Mouse (Mus musculus) neutrophil, adult 65 days (primary cell): ENCODE measurements around the gene Tmem208. TPM values are rescaled to one million over a fixed set of nuclear protein-coding genes. Genes with fewer than 3 reads are reported as not detected.

Experiments used
- total RNA-seq: library from RNA; stranded (reverse); gene quantifications from 2 replicates; pipeline ENCODE4 v1.2.4, GENCODE M21; 2023

The Tmem208 gene
- total RNA-seq = 22.7 and 23.8 TPM in 2 replicates

DNA sequence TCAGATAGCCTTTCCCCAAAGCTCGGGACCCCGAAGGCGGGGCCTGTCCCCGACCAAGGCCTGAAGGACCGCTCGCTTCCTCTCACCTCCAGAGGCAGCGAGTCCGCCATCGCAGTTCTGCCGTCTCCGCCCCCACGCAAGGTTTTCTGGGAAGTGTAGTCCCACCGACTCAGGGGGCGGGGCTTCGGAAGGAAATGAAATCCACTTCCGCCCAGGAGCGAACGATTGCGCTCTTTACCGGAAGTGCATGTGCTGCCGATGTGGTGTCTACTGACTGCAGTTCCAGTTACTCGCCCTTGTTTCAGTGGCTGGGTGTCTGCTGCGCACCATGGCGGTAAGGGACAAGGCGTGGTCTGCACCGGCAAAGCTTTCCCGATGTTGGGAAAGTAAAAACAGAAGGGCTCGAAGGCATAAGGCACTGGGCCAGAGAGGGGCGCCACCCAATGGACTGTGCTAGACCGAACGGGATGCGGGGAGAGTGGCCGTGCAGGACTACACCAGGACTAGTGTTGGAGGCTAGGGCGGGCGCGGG lies at the start of gene Tmem208, which contains the start of gene Lrrc29:
Gene Tmem208, plus strand, starts transcription at position 214 of the 532 bp plus-strand sequence.
Gene Lrrc29, minus strand, starts transcription at position 138 of the 532 bp plus-strand sequence.

DNA sequence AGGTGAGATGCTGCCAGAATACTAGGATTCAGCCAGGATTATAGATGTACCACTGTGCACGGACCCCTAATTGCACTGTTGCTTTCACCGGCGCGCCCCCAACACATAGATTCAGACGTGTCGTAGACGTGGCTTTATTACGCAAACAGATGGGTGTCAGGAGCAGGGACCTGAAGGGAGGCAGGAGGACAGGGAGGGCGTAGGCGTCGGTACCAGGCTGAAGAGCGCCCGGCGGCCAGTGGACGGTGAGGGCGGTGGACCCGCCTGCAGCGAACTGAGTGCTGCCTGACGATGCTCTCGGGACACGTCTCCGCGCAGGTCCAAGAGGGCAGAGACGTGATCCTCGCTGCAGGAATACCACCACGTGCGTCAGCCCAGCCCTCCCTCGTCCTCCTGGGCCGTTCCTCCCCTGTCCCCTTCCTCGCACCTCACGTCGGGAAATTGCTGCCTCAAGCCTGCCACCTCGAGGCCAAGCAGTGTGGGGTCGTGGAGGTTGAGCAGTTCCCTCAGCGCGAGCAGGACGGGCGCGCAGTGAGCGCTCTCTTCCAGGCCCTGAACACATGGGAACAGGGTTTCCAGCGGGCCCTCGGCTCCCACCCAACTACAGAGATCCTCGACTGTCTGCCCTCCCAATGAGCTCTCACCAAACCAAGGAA lies 36.2 kb upstream of the Tmem208 start, which contains the start of gene 4931428F04Rik:
Gene 4931428F04Rik, minus strand, starts transcription at position 60 of the 656 bp plus-strand sequence.

DNA sequence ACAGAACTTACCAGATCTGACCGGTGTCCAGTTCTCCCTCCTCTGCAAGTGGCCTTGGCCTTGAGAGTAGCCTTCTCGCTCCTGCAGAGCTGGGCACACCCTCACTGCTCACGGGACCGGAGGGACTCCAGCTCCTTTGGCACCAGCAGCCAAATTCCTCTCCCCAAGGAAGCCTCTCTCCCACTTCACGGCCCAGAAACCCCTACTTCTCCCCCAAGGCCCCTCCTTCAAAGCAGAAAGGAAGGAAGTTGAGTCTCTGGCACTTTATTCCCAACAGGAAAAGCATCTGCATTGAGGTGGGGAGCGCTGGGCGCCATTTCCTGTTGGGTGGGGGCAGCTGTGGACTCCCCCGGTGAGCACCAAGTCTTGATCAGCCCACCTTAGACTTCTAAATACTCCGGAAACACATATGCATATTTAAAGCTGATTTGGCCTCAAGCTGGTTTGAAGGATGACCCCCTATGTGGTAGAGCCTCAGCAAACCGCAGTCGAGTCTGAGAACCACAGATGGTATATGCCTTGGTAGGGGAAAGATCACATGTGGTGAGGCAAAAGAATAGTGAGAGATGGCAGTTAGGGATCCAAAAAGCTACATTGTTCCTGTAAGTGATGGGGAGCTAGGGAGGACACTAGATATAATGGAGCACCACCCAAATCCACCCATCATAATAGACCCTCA lies 30.1 kb upstream of the Tmem208 start, which contains the start of gene Exoc3l:
Gene Exoc3l, minus strand, starts transcription at position 207 of the 679 bp plus-strand sequence.

DNA sequence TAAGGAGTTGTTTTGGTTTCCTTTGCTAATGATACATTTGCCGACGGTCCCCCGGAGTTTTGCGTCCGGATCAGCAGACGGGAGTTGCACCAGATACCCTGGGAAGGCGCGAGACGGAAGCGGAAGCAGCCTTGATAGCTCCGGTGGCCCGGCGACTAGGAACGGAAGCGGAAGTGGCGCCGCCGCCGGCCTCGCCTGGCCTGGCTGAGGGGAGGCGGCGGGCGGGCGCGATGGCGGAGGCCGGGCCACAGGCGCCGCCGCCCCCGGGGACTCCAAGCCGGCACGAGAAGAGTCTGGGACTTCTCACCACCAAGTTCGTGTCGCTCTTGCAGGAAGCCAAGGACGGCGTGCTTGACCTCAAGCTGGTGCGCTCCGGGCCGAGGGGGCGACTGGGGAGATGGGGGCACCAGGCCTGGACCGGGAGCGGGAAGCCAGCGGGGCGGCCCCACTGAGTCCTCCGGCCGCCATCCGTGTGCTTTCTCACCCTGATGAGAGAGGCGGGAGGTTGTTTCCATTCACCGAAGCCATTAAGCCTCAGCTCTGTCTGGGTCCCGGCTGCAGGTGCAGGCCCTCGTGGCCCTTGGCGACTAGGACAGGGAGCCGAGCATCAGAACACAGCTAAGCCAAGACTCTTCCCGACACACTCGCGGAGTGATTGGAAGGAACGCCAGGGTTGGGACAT lies 28.5 kb upstream of the Tmem208 start, which contains the start of gene E2f4:
Gene E2f4, plus strand, starts transcription at position 153 of the 682 bp plus-strand sequence.

DNA sequence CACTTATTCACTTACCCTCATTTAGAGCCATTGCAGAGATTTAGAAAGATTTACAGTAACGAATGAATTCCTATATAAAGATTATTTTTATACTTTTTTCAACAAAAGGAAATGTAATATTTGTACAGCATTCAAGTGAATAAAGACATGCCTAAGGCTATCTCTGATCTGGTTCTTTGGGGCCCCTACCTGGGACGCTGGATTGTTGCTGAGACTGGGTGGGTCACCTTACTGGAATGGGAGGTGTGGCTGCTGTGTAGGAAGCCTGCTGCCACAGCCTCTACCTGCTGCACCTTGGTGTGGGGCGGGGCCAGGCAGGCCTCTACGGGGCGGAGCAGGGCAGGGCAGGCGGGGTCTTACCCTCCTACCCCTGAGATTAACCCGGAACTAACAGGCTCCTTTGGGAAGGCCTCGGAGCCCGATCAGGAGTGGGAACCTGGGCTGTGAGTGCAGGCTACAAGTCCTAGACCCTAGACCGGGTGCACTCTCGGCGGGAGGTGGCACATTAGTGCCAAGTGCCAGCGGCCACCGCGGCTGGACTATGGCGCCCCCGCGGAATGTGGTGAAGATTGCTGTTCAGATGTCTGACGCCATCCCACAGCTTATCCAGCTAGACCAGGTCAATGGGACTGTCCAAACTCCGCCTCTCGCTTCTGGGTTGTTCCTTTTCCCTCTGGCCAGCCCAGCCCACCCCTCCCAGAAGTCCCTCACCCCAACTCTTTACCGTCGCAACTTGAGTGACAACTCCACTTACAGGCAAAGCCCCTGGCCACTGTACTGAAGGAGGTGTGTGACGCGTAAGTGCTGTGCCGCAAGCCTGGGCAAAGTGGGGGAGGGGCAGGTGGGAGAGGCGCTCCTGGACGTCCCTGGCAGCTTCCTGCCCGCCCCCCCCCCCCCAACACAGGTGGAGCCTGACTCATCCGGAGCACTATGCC lies 20.7 kb upstream of the Tmem208 start, which contains the start of gene Elmo3:
Gene Elmo3, plus strand, starts transcription at position 391 of the 935 bp plus-strand sequence.

DNA sequence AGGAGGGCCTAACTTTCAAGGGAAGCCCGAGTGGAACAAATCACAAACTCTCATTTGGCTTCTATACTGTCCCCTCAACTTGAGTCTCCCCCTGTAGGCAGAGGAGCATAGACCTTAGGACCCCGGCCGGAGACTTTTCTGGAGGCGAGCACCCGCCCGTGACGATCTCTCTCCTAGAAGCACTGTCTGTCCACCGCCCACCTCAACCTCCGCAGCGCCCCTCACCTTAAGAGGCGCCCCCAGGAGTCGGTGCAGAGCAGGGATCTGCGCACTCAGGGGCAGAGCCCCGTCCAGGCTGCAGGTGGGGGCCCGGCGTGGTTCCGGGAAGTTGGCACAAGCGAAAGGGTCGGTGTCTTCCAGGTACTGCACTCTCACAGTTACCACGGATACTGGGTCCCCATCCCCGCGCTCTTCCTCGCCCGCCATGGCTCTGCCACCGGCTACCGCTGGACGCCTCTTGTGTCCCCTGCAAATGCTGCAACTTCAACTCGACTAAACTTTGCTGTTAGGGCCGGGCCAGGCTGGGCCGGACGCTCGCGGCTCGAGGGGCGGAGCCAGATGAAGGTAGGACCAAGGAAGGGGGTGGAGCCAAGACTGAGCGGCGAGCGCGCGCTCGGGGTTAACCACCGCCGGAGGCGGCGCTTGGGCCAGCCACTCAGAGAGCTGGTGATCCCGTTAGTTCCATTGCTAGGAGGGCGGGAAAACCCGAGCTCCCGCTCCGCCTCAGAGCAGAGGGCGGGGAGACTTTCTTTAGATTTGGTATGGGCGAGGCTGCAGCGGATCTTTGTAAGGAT lies 21.5 kb downstream of the Tmem208 start, which contains the start of gene Fhod1:
Gene Fhod1, minus strand, starts transcription at position 526 of the 794 bp plus-strand sequence.

DNA sequence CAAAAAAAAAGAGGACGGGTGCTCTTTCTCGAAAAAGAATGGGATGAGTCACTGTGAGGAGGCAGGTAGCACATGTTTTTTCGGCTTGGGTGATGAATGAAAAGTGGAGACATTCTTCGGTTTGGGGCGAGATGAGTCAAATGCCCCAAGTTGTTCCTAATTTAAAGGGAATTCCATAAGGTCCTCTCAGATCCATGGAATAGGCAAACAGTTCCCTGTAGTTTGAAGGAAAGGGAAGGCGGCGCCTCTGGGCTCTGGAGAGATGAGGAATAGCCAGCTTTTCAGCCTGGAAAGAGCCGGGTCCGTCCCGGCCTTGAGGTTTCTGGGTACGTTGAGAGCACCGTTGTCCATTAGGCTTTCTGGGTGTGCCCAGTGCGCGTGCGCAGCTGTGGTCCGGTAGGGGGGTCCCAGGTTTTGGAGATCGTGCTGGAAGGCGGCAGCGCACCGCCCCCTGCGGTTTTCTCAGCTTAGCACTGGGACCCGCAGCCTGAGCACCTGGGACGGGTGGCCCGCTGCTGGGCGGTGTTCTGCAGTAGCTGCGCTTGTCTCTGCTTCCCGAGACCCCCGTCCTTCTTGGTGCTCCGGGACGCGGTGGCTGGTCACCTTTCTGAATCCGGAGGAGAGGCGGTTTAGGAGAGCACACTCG lies 22.4 kb downstream of the Tmem208 start, which contains the start of gene Slc9a5:
Gene Slc9a5, plus strand, starts transcription at position 394 of the 646 bp plus-strand sequence.

DNA sequence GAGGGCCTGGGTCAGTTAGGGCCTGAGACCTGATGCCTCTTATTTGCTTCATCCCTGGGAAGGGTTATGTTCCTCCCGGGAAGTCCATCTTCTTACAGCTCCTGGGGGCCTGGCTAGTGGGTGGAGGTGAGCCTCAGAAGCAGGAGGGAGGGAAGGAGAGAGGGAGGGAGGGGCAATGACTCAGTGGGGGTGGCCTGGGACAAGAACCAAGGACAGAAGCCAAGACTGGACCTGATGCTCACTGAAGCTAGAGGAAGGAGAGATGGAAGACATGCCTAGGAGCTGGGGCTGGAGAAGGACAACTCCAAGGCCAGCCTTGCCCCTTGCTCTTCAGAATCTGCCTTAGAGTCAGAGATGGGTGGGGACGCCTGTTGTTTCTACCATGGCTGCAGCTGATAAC lies 46.9 kb downstream of the Tmem208 start, which contains the start of gene Plekhg4:
Gene Plekhg4, plus strand, starts transcription at position 243 of the 400 bp plus-strand sequence.

Other genes starting within 250 kb of the Tmem208 start
- gene Ces3b, start 242.6 kb upstream of the Tmem208 start, total RNA-seq = not detected in 2 replicates
- not detected in 2 replicates for gene Ces4a, start 194.6 kb upstream of the Tmem208 start, total RNA-seq
- 62.9 and 82.1 TPM in 2 replicates for gene Cbfb, start 155.7 kb upstream of the Tmem208 start, total RNA-seq
- gene D230025D16Rik, start 101.2 kb upstream of the Tmem208 start, total RNA-seq = 39.6 and 54.8 TPM in 2 replicates
- 0.50 and 0.95 TPM in 2 replicates for gene B3gnt9, start 71.2 kb upstream of the Tmem208 start, total RNA-seq
- 19.4 and 27.8 TPM in 2 replicates for gene Tradd, start 61.7 kb upstream of the Tmem208 start, total RNA-seq
- gene Fbxl8, start 61.7 kb upstream of the Tmem208 start, total RNA-seq = 3.3 and 4.7 TPM in 2 replicates
- not detected in 2 replicates for gene Hsf4, start 56.6 kb upstream of the Tmem208 start, total RNA-seq
- gene Nol3, start 50.2 kb upstream of the Tmem208 start, total RNA-seq = not detected in 2 replicates
- gene 4931428F04Rik, start 36.5 kb upstream of the Tmem208 start, total RNA-seq = 0.63 and 0.95 TPM in 2 replicates
- 0.32 and 0.59 TPM in 2 replicates for gene Exoc3l, start 30.3 kb upstream of the Tmem208 start, total RNA-seq
- gene E2f4, start 28.7 kb upstream of the Tmem208 start, total RNA-seq = 40.5 and 43.1 TPM in 2 replicates
- gene Elmo3, start 20.8 kb upstream of the Tmem208 start, total RNA-seq = 0.68 and 0.98 TPM in 2 replicates
- 6.1 and 7.4 TPM in 2 replicates for gene Lrrc29, start 76 bp upstream of the Tmem208 start, total RNA-seq
- gene Fhod1, start 21.6 kb downstream of the Tmem208 start, total RNA-seq = 64.1 and 65.5 TPM in 2 replicates
- gene Slc9a5, start 22.5 kb downstream of the Tmem208 start, total RNA-seq = 1.2 and 2.2 TPM in 2 replicates
- gene Plekhg4, start 46.9 kb downstream of the Tmem208 start, total RNA-seq = 0.73 and 1.3 TPM in 2 replicates
- 0.32 and 1.1 TPM in 2 replicates for gene Kctd19, start 87.1 kb downstream of the Tmem208 start, total RNA-seq
- gene Lrrc36, start 87.2 kb downstream of the Tmem208 start, total RNA-seq = not detected in 2 replicates
- gene Tppp3, start 145.2 kb downstream of the Tmem208 start, total RNA-seq = 14.4 and 17.1 TPM in 2 replicates
- gene Zdhhc1, start 170.5 kb downstream of the Tmem208 start, total RNA-seq = 1.4 and 2.3 TPM in 2 replicates
- not detected in 2 replicates for gene Hsd11b2, start 192.4 kb downstream of the Tmem208 start, total RNA-seq
- 171 and 179 TPM in 2 replicates for gene Atp6v0d1, start 239.7 kb downstream of the Tmem208 start, total RNA-seq